Mouse (Mus musculus) adipocyte (in vitro differentiated cells): ENCODE measurements around the gene Dnase1l3.
A peak's percentile ranks its signal among the peaks of the same experiment; 100 is the strongest.

Experiments
- DNase-seq: peaks from one replicate; pipeline ENCODE4 v3.0.0-alpha.2; 2016; ENCODE audit warnings: low spot score

Dnase1l3 gene

DNA sequence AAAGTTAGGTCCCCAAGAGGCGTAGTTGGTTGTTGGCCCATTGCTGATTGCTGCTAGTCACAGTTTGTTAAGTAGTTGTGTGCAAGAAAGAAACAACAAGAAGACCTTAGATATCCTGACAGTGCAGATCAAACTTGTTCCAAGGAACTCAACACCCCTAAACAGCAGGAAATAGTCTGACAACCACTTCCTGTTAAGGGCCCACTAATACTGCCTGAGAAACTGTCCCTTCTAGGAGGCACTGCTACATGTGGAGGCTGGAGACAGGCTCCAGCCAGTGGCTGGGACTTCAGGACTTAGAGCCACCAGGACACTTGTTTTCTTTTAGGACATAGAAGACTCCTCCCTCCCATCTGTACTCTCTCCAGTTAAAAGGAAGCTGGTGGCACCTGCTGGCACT, 16.9 kb downstream of the Dnase1l3 start:
- DNase-seq = no peak

DNA sequence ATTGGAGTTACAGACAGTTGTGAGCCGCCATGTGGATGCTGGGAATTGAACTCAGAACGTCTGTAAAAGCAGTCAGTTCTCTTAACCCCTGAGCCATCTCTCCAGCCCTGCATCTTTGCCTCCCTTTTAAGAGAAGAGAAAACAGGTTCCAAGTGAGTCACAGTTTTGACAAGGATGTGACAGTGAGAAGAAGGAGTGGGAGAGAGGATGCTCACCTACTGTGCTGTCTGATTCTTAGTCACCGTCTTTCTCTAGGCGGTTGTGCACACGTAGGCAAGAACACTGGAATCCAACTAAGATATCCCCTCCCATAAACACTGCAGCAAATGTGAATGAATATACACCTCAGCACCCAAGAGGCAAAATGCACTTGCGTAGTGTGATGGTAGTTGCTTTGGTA, 19.2 kb downstream of the Dnase1l3 start:
- DNase-seq = no peak

DNA sequence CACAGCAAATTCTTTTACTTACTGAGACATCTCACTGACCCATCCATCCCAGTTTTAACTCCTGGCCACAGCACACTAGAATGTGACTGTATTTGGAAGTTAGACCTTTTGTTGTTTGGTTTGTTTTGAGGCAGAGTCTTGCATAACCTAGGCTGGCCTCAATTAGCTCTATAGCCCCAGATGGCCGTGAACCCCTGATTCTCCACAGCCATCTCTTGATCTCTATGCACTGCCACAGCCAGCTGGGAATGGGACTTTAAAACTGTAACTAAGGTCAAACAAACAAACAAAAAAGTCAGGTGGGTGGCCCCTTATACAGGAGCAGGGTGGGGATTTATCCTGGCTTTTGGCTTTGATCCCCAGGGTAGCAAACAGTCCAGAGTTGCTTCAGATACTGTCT, 19.7 kb downstream of the Dnase1l3 start:
- DNase-seq = no peak

DNA sequence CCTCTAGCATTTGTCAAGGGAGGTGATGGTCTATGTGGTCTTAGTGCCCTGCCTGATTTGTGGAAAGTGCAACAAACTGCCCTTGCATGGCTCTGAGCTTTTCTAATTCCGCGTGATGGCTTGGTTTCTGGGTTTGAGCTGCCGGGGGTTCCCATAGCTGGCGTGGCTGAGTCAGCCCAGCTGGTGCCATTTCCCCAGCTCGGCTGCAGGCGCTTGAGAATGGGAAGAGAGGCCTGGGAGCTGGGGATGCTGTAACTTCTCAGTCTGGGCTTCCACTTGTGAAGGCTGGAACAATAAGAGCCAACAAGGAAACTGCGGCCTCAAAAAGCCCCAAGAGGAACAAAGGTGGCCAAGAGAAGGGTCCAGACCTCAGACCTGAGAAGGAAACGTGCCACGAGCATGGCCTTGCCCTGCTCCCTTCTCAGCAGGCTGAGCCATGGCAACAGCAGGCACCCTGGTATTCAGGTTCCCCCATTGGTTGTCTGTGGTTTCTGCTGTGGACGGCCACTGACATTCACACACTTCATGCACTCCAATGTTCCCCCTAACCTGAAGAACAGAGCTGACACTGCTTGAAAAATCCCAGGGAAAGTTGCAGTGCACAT, 22.4 kb downstream of the Dnase1l3 start:
- no peak for DNase-seq

DNA sequence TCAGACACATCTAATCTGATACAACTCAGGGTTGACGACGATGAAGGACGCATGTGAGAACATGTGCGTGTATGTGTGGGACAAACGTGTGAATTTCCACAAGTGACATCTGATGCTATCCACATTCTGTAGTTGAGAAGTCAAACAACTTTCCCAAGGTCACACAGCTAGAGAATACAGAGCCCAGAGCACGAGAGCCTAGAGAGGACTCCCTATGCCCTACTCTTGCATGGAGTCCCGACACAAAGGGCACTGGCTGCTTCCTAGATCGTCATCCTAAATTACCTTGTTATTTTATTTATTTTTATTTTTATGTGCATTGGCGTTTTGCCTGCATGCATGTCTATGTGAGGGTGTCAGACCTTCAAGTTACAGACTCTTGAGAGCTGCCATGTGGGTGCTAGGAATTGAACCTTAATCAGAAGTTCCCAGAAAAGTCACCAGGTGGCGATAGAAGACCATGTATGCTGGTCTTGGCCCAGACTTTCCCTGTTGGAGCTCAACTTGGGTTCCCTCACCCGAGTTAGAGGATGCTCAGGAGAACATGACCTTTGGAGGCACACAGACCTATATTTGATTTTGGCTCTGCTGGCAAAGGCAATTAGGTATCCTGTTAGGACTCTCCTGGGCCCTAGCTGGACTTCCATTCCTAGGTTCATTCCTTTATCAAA, 30.0 kb downstream of the Dnase1l3 start:
- DNase-seq = peak; percentile 79

DNA sequence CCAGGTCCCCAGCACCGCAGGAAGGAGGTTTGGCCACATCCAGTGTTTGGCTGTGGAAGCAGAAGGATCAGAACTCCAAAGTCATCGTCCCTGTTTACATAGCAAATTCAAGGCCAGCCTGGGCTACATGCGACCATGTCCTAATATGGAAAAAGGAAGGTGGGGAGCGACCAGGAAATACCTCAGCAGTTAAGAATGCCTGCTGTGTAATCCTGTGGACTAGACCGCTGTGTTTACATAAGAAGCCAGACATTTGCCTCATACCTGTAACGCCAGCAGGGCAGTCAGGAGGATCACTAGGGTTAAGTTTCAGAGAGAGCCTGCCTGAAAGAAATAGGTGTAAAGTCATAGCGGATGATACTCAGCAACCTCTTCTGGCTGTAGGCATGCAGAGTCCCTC, 31.2 kb downstream of the Dnase1l3 start:
- no peak for DNase-seq

DNA sequence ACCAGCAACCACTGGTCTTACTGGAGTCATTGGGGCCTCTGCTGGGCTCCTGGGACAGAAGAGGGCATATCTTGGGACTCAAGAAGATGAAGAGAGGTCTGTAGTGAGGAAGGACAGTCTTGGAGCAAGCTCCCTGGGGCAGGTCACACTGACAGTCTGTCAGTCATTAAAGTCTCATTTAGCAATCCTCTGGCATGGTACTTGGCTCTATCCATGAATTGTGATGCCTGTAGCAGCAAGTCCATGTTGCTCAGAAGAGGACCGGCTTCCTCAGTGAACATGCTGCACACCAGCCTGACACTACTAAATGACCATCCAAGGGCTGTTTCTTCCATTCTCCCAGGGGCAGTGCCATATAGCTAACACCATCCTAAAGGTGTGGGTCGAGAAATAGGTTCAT, 31.7 kb downstream of the Dnase1l3 start:
- DNase-seq = no peak

DNA sequence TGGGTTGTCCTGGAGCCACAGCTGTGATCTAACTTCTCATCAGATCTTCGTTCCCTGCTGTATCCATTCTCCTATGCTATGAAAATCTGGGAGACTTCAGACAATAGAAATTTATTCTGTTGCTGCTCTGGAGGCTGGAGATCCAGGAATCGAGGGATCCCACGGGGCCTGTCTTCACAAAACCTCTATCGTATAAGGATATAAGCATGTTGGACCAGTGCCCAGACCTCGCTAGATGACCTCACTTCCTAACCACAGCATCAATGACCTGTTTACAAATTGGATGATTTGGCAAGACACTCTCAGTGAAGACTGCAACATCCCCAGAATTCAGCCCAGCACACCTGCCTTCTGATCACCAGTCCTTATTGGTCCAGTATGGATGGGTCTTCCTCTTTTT, 32.7 kb downstream of the Dnase1l3 start:
- no peak for DNase-seq

DNA sequence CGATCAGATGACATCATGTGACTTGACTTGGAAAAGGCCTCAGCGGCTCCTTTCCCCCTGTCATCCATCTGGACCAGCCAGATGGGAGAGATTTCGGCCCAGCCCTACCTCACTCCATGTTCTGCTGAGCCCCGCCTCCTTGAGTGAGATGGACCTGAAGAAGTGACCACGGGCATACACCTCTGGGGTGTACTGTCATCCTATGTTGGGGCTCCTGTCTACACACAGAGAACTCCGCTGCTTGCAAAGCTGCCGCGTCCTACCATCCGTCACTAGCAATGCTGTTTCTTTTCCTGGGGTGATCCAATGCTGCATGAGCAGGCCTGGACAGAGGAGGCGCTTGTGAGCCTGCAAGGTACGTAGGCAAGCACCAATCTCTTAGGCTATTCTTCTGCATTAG, 33.8 kb downstream of the Dnase1l3 start:
- no peak for DNase-seq

DNA sequence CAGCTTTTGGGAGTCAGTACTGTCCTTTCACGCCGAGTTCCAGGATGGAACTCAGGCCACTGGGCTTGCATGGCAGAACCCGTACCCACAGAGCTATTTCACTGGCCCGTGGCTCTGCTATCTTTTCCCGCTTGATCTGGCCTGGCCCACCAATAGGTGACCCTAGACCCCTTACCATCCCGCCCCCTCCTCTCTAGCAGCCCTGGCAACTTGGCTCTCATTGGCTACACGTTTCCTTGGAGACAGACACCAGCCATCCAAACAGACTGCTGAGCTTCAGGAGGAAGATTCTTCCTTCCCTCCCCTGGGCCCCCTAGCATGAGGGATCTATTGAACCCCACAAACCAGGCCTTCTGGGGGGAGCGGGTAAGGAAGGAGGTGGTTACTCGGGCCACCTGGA, 37.3 kb downstream of the Dnase1l3 start, which contains the start of gene Gm45521:
Gene Gm45521, plus strand, starts transcription at position 240 of the 400 bp plus-strand sequence.
- no peak for DNase-seq

DNA sequence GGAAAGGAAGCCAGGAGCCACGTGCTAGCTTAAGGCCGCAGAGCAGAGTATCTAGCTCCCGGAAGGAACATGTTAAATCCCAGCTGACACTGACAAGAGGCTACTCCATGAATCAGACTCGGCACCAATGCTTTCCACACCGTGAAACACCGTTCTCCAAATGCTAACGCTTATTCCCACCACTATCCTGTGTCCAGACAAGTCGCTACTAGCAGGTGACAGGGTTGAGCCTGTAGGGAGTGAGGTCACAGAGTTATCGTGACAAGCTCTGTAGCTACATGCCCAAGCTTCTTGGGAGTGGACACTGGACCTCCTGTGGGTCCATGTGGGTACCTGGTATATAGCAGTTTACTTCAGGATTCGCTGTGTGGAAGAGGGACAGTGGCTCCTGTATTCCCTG, 37.9 kb downstream of the Dnase1l3 start:
- no peak for DNase-seq

DNA sequence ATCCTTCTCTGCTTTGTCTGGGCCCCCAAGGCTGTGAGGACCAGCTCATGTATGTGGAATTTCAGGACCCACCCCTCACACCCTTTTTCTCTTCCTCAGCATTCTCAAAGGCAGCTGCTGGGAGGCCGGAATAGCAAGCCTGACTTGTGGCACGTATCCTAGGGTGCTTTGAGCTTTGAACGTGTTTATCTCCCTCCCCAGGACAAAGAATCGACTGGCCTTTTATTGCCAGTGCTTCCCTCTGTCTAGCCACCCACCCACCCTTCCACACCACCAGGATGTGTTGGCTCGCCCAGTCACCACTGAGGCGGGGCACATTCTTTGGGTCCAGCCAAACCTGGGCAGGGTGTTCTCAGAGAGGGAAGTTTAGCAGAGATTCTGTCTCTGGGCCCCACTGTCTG, 40.3 kb downstream of the Dnase1l3 start:
- DNase-seq = no peak

DNA sequence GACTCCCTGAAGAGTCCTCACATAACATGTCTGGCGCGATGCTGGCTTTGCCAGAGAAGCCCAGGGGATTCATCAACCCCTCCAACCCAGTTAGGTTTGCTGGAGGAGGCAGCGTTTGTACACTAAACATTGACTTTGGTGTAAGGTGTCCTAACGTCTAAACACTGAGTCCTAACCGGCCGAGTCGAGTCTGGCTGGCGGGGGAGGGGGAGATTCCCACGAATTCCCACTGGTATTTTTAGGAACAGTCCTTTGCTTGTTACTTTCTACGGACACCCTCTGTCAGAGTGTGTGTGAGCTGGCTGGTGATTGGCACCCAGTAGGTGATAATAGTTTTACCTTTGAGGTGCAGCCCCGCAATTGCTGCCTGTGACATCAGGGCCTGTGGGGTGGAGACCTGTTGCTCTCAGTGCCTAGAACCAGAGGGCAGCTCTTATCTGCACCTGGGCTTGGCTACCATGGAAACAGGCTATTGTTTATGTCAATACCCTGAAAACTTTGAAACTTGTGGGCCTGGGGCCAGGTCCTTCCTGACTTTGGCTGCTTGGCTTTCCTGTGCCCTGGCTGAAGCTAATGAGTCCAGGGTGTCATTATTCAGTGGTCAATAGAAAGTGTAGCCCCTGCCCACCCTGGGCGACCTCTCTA, 41.6 kb downstream of the Dnase1l3 start:
- DNase-seq = peak; percentile 24

DNA sequence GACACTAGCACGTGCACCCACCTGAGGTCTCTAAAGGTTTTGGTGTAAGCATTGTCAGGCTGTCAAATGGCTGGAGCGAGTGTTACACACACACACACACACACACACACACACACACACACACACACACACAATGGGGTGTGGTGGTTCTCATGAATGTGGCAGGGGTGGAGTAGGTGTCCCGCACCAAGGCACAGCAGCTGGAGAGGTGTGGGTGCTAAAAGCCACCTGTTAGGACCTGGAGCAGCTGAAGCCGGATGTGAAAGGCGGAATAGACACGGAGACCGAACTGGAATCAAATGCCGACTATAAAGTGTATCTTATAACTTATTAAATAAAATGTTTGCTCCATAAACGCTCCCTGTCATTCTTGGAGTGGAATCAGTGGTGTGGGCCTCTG, 43.1 kb downstream of the Dnase1l3 start:
- DNase-seq = no peak

DNA sequence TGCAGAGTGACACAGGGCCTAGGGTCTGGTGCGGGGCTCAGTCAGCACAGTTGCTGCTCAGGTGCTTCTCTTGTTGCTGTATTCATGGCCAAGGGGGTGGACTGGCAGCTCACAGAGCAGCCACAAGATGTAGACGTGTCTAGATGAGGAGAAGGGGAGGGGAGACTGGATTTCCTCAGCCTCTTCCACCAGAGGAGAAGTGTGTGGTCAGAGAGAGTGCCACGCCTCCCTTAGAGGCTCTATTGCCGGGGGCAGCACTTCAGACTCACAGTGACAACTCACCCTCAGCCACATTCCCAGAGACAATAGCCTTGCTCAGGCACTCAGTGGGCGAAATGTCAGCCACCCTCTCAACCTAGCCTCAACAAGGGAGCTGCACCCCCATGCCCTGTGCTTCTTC, 49.1 kb downstream of the Dnase1l3 start:
- DNase-seq = no peak

DNA sequence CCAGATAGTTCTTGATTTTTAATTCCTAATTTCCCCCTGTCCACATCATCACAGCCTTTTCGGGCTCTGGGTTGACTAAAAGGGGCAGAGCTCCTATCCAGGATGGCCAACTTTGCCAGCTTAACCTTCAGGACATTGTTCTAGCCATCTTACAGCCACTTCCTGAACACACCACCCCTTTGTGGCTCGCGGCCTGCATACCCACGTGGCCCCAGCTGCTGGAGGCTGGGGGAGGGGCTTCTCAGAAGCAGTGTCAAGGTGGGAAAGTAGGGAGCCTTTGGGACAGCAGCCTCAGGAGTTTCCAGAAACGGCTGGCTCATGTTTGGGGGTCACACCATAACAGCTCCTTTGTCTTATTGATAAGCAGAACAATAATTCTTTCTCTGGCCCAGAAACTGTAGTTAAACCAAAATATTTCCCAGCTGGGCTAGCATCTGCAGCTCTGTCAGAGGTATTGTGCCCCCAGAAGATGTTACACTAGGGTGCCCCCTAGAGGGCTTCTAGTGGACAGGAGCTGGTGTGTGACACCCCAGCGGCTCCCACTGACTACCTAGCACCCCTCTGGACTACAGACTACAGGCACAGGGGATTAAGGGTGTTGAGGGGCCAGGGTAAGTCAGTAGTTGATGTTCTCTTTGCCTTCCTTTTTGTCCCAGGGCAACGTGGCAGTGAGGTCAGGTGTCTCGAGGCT, 49.9 kb downstream of the Dnase1l3 start:
- DNase-seq = no peak

DNA sequence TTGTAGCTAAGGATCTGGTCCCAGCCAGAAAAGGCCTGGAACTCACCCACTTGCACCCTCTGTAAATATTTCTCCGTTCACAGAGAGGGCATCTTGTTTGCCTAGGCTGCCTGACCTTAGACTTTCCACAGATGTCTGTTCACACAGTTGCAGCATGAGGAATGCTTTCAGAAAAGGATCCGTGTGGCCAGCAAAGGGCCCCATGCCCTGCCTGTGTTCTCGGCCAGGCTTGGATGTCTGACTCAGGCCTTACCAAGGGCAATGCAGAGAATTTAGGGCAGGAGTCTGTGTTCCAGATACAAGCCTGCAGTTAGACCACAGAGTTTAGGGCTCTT, 50.6 kb downstream of the Dnase1l3 start:
- peak; percentile 53 for DNase-seq

DNA sequence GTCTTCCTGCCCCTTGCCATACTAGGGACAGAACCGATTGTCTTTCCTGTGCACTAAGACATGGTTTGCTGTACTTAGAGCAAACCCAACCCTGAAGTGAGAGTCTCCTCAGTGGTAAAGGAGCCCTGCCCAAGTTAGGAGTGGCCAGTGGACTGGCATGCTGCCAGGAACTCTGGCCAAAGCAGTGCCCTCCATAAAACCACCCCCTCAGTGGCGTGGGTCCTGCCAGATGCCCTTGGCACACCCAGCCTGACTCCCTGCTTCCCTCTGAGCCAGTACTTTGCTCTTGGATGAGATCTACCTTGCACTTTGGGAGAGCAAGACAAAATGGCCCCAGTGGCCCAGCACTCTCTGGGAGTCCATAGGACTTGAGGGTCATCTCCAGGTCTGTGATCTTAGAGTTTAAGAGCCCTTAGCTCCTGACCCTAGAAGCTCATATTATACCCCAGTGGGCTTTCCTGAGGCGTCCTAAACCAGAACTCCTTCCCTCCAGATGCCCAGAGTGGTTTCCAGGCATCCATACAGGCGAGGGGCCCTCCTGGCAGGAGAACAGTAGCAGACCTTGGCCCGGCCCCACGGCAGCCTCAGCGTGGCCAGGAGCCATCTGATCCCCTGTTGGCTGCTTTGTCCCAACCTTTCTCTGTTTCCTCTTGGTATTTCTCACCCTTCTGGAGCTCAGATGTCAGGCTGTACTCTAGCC, 51.1 kb downstream of the Dnase1l3 start:
- DNase-seq = peak; percentile 19

DNA sequence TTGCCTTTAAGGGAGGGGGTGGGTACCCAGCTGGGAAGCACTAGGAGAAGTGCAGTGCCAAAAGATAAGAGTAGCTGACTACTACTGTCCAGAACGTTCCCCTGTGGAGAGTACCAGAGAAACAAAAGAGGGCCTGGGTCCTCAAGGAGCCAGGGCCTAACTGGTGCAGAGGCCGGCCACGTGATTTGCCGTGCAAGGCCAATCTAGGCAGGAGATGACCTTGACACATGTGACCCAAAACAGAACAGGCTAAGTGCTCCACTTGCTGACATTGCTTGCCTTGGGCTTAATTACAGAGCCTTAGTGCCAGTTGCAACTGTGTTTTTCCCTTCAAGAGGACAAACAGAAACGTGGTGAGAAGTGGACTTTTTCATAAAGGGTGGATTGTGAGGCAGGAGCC, 53.0 kb downstream of the Dnase1l3 start:
- no peak for DNase-seq

DNA sequence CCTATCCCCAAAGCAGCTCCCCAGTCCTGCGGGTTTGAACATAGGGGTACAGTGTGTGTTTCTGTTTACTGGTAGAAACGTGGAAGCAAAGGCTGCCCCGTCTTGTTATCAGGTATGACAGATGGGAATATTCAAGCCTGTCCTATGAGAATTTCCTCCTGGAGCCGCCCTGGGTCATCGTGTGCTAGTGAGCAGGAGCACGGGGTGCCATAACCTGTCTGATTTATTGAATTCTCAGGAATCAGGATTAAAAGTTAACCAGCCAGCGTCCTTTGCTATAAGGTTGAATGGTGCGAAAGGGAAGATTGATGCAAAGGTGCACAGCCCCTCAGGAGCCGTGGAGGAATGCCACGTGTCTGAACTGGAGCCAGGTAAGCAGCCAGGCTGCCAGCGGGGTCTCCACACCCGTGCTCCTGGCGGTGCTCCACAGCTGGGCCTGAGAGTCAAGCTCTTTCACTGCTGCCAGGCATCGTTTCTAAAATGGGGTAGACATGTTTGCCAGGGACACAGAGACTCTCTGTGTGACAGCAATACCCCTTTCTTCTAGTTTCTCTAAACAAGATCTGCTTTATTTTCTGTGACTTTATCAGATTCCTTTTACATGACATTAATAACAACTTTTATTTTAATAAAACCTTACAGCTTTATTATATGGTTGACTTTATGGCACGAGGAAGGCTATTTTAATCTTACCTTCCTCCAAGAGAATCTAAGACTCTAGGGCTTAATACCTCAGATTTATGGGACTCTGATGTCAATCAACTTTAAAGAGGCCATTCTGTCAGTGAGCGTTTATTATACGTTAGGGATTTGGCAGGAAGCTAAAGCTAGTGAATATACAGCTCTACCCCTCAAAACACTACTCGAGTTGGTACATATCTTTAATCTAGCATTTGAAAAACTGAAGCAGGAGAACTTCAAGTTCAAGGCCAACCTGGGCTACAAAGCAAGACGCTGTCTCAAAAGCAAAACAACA, 55.3 kb downstream of the Dnase1l3 start:
- DNase-seq = no peak

DNA sequence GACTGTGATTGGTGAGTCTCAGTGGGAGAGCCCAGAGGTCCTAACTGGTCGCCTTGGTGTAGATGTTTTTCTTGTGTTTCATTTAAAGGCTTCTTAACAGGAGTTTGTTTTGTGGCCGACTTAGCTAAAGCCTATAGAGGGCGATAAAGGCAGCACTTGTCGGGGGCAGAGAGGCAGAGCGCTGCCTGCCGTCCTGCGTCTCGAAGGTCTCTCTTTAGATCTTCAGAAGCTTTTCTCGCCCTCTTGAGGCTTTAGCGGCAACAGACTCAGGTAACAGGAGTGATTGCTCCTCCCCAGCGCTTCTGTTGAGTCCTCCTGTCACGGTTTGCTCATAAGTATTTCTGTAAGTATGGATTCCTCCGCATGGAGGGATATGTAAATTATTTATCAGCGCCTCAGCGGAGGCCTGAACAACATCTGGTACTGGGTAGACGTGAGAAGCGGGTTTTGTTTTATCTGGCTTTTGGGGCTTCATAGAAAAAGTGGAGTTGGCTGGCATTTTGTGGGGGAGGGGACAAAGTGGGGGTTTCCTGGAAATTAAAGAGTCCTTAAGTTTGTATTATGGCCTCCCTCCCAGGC, 57.2 kb downstream of the Dnase1l3 start:
- no peak for DNase-seq
